Mouse (Mus musculus) thymus, postnatal 14 days (tissue): ENCODE results near the gene Sos1.
A peak's percentile ranks its signal among the peaks of the same experiment; 100 is the strongest.

Experiments used
- DNase-seq: peaks from one replicate; pipeline ENCODE4 v3.0.0; 2021

Sos1 gene

DNA sequence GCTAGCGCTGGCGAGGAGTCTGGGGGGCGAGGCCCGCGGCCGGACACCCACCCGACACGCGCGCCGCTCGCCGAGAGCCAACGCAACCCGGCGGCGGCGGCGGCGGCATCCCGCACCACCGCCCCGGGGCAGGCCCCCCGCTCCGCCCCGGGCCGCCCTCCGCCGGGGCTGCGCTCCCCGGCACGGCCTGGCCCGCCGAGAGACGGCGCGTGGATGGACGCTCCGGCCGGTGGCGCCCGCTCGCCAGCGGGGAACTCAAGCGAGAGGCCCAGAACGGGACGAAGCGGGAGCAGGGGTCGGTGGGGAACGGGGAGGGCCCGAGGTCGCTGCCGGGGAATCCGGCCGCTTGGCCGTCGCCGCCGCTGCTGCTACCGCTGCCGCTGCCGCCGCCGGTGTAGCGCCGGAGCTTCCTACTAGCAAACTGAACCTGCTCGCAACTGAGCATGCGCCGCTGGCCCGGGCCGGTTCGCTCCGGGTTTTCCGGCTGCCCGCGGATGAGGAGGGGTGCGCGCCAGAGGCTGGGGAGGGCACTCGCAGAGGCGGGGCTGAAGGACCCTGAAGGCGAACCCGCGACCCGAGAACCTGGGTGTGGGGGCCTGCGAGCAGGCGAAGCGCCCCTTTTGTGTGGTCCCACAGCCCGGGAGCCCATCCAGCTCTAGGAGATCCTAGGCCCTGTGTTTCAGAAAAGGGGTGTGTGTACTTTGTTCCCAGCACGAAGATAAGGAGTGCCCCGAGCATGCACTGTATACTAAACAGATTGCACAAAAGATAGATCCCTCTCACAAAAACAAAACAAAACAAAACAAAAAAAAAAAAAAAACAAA lies at the start of gene Sos1:
Sos1 (minus strand) TSS at position 423 of the 824 bp plus-strand sequence.
- DNase-seq: peak; percentile 99

- no peak for DNase-seq
Measured at GRCm38 (mm10) chr17:80523231-80523630, 43.0 kb upstream of the Sos1 start.

- peak; percentile 12 for DNase-seq
Measured at GRCm38 (mm10) chr17:80522229-80522556, 41.9 kb upstream of the Sos1 start.

GRCm38 (mm10) chr17:80521521-80522228 lies 41.4 kb upstream of the Sos1 start:
- peak; percentile 14 for DNase-seq

- DNase-seq: no peak
Measured at GRCm38 (mm10) chr17:80520537-80520936, 40.3 kb upstream of the Sos1 start.

DNA sequence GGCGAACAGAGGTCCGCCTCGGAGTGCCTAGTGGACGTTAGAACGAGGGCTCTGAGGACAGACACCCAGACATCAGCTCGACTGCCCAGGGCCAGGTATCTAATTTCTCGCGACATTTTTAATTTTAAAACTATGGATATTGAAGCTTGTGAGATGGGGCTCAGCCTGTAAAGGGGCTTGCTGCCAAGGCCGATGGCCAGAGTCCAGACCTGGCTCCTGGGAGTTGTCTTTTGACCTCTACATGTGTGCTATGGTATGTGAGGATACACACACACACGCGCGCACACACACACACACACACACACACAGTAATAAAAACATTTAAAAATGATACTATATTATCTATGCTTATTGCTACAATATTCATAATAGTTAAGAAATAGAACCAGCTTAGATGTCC lies 38.6 kb upstream of the Sos1 start:
- no peak for DNase-seq

GRCm38 (mm10) chr17:80517244-80517643 lies 37.0 kb upstream of the Sos1 start:
- DNase-seq: no peak

GRCm38 (mm10) chr17:80515956-80516355 lies 35.7 kb upstream of the Sos1 start:
- DNase-seq: no peak

- no peak for DNase-seq
Measured at GRCm38 (mm10) chr17:80515513-80515912, 35.3 kb upstream of the Sos1 start.

DNA sequence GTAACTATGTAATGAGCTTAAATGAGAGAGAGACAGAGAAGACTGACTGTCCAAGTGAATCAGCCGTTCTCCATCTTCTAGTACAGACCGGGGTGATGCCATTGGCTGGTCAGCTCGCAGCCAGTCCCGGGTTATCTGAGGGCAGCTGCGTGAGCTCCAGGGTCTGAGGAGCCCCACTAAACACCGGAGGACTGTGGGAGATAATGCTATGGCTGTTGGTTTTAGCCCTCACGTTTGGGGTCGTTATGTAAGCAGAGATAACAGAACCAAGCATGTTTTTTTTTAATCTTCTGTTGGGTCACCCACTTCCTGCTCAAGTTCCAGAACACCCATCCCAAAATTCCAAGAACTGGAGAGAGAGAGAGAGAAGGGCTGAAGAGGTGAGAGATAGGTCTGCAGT lies 33.5 kb upstream of the Sos1 start:
- DNase-seq: no peak

DNA sequence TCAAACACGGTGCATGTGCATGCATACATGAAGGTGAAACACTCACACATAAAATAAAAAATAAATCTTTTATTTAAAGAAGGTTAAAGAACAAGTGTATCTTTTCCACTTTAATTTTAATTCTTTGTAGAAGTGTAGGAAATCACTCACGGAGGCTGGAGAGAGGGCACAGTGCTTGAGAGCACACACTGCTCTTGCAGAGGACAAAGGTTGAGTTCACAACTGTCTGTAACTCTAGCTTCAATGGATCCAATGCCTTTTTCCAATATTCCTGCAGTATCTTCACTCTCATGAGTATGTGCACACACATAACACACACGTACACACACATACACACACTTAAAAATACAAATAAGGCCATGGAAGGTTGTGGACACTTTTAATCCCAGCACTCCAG lies 30.2 kb upstream of the Sos1 start:
- DNase-seq: no peak

DNA sequence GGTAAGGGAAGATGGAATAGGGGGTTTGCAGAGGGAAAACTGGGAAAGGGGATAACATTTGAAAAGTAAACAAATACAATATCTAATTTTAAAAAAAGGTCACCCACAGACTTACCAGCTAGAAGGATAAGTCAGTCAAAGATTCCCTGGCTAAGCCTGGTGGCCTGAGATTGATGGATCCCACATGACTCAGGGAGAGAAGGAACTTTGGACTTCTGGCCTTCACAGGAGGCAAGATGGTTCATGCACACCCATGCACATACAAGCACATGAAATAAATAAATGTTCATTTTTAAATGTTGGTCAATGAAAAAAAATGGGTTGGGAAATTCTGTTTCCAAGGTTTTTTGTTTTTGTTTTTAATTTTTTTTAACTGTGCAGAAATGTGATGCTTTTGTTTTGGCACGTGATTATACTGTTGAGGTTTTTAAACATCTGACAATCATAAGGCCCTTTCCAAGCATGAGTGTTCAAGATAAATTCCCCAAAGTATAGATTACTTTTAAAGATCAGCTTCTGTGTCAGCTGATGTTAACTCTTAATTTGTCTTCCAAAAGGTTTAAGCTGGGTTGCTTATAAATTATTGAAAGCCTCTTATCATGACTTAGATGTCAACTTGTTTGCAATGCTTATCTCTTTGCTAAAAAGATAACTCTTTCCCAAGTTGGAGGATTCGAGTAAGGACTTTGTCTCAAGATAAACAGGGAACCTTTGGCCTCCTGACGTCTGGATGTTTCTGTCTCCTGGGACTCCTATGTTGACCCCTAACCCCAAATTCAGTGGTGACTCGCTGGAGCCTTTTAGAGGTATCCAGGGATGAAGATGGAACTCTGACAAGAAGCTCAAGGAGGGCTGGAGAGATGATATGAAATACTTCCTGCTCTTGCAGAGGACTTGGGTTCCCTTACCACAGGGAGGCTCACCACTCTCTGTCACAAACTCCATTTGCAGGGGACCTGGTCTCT lies 29.5 kb upstream of the Sos1 start:
- no peak for DNase-seq

DNA sequence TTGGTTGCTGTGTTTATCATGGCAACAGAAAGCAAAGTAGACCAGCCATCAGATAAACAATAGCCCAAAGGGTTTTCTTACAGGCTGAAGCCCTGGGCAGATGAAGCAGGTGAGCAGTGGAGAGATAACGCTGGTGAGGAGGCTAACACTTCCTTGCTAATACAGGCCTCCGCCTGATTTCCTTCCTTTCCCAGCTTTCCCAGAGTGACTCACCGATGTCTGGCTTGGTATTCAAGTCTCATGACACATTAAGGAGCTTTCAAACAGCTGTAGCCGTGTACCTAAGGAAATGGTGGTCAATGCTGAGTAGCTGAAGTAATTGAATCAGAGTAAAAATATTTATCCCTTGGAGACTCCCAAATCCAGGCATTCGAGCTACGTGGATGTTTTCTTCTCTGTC lies 25.5 kb upstream of the Sos1 start:
- no peak for DNase-seq

GRCm38 (mm10) chr17:80505342-80505741 lies 25.1 kb upstream of the Sos1 start:
- no peak for DNase-seq

DNA sequence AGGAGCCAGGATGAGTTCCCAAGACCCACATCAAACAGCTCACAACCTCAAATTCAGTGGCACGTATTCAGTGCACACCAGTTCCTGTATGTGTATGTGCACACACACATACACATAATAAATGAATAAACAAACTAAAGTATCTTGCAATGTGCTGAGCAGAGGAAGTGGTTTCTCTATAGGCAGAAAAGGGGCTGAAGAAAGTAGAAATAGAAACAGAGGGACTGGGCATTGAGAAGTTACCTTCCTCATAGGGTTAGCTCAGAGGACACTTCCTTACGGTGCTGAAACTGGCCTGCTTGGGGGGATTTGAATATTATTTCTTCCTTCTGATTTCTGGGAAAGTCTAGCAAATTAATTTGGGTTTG lies 21.5 kb upstream of the Sos1 start:
- DNase-seq: no peak

- DNase-seq: no peak
Measured at GRCm38 (mm10) chr17:80501037-80501804, 21.0 kb upstream of the Sos1 start.

DNA sequence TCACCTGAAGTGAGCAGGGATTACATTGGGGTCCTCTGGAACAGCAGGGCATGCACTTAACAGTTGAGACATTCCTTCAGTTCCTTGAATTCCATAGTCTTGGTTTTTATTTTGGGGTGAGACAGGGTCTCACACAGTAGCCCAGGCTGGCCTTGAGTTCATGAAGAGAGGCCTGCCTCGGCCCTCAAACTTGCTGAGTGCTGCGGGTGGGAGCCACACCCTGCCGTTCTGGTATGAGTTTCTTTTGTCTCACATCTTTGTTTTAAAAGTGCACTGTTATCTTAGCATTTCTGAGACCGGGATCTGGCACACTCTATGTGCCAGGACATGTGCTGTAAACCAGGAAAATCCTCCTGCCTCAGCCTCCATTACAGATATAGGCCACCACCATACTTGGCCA lies 19.8 kb upstream of the Sos1 start:
- DNase-seq: no peak

DNA sequence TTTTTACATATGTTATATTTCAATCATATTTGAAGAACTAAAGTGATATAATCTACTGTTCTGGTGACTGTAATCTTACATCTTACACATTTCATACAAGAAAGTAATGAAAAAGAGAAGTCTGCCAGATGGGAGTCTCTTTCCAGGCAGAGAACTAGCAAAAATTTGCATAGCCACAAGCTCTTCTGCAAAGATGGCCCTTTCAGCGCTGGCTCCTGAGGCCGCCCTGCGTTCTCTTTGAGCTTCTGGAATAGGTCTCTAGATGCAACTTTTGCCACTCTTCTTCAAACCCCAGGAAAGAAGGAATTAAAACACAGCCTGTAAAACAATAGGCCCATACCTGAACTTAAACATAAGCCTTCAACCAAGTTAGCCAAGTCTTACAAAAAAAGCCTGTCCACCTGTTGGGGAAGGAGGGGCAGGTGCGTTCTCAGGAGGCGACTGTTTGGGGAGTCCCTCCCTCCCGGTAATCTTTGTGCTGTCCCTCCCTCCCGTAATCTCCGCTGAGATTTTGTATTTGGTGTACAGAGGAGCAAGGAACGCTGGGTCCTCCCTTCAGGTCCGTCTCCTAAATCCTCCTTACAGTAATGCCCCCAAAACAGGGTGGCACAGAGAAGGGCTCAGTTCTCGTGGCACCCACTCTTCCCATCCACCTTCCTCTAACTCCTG lies 18.5 kb upstream of the Sos1 start:
- DNase-seq: no peak

GRCm38 (mm10) chr17:80497183-80497601 lies 16.9 kb upstream of the Sos1 start:
- no peak for DNase-seq

DNA sequence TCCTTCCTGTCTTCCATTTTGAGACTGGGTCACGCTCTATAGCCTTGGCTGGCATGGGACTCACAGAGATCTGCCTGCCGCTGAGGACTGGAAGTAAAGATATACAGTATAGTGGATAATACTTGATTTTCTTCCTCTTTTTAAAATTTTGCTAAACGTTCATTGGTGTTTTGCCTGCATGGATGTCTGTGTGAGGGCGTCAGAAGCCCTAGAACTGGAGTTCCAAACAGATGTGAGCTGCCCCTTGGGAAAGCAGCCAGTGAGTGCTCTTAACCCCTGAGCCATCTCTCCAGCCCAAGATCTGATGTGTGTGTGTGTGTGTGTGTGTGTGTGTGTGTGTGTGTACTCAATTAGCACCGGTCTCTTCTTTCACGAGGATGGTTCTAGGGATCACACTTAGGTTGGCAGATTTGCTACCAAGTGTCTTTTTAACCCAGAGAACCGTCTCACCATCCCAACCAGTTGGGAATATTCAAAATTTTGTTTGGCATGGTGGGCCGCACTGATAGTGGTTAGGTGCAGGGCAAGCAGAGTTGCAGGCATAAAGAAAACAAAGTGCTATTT lies 16.4 kb upstream of the Sos1 start:
- DNase-seq: no peak

DNA sequence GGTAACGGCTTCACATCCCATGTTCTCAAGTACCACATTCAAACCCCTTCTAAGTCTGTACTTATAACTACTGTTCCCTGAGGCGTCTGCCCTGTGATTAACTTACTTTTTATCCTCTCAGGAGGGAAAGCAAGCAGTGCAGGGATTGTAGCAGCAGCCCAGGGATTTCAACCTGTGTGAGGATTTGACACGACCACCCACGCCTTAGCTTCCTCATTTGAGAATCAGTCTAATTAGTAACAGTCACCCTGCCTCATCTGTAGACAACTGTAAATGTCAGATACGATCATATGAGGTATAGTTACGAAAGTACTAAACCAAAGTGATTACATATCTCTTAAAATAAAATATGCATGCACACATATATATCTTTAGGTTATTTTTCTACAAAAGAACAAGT lies 15.9 kb upstream of the Sos1 start:
- no peak for DNase-seq

GRCm38 (mm10) chr17:80493891-80494290 lies 13.6 kb upstream of the Sos1 start:
- DNase-seq: no peak
